8 mouse cellular contexts compared by ENCODE assay signal in the genomic region with DNA sequence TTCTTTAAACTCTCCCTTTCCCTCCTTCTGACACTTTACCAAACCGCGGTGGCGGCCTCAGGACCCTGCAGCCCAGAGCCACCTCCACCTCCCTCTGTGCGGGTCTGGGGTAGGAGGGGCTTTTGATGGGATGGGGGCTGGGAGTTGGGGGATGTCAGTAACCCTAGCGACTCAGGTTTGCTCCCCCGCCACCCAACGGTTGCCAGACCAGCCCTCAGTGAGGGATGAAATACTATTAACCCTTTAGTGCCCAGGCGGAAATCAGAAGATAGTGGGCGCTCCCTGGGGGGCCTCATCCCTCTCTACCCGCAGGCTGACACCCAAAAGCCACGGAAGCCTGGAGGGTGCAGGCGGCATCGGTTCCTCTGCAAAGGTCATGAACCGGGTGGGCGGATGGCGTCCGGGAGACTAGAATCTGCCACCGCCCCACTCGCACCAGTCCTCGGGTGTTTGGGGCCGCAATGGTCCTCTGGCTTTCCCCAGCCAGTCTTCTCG. TPM values are rescaled to one million over a fixed set of nuclear protein-coding genes. Genes with fewer than 3 reads are reported as not detected.
DNase-seq lines count a peak whose midpoint lies in the region; ATAC-seq and TF ChIP-seq lines count a peak whose summit lies in the region.

No protein-coding gene starts in this region.

- WGBS in intestine, postnatal 0 days = under 1% methylated on average over 22 of the region's 22 CpGs
- under 1% methylated on average over 22 of the region's 22 CpGs for WGBS in stomach, embryonic 15.5 days

- H3K4me3 ChIP-seq in embryonic fibroblast, embryonic 13.5 days (ENCODE audit: insufficient read depth, low read length) = peak overlapping the region; percentile 86
- peak overlapping the region; percentile 48 for H3K4me3 ChIP-seq in intestine, postnatal 0 days (ENCODE audit: low read depth, low read length)
- H3K4me3 ChIP-seq in stomach, embryonic 15.5 days (replicated peaks) = peak overlapping the region; percentile 64

- H3K4me2 ChIP-seq in intestine, postnatal 0 days (replicated peaks; ENCODE audit: low read depth) = peak overlapping the region; percentile 77
- peak overlapping the region; percentile 88 for H3K4me2 ChIP-seq in stomach, embryonic 15.5 days

- peak; percentile 25 to 33 for DNase-seq in cerebellum, adult 18-20 months
- DNase-seq in cerebellum, adult 8-10 months = no peak
- peak; percentile 27 for DNase-seq in ovary, postnatal 10 days (ENCODE audit: low spot score)
- DNase-seq in ovary, postnatal 36 days (ENCODE audit: low spot score) = no peak

- H3K9me3 ChIP-seq in intestine, postnatal 0 days (ENCODE audit: control insufficient read depth) = no peaks in the 10 kb centered on the region
- H3K9me3 ChIP-seq in stomach, embryonic 15.5 days = no peaks in the 10 kb centered on the region

- no peak for TF ChIP-seq CTCF in embryonic fibroblast, embryonic 13.5 days (IDR thresholded peaks at IDR 0.05; ENCODE audit: borderline replicate concordance, insufficient read depth, low read length)
- no peak for TF ChIP-seq CTCF in intestine, postnatal 0 days (IDR thresholded peaks at IDR 0.05; ENCODE audit: low read depth)

- ATAC-seq in intestine, postnatal 0 days = 0 out of 2 replicates have a peak, but pooled peaks have one; percentile 19
- ATAC-seq in megakaryocyte progenitor cell, adult 5-6 weeks (replicated peaks; ENCODE audit: poor library complexity) = peak; percentile 41
- peak; percentile 65 for ATAC-seq in stomach, embryonic 15.5 days (ENCODE audit: insufficient read depth, low FRiP score, low read depth)

- H3K36me3 ChIP-seq in intestine, postnatal 0 days (ENCODE audit: control insufficient read depth, insufficient read depth) = no peaks in the 10 kb centered on the region
- no peaks in the 10 kb centered on the region for H3K36me3 ChIP-seq in stomach, embryonic 15.5 days

- 0 out of 2 replicates have a peak overlapping the region, but pooled peaks have one; percentile 13 for H3K27ac ChIP-seq in embryonic fibroblast, embryonic 13.5 days (ENCODE audit: insufficient read depth, low read length)
- H3K27ac ChIP-seq in intestine, postnatal 0 days (ENCODE audit: low read depth, low read length) = no peak overlapping the region
- H3K27ac ChIP-seq in stomach, embryonic 15.5 days = peak overlapping the region; percentile 79

- peak overlapping the region; percentile 37 for H3K9ac ChIP-seq in intestine, postnatal 0 days (ENCODE audit: low read depth, low read length)
- peak overlapping the region; percentile 9; the same call in 1 of the 2 replicates for H3K9ac ChIP-seq in stomach, embryonic 15.5 days

- no peaks in the 10 kb centered on the region for H3K4me1 ChIP-seq in embryonic fibroblast, embryonic 13.5 days (ENCODE audit: control insufficient read depth, insufficient read depth, low read length)
- no peaks in the 10 kb centered on the region for H3K4me1 ChIP-seq in intestine, postnatal 0 days (replicated peaks; ENCODE audit: control insufficient read depth, insufficient read depth, low read length)
- peaks cover 7% of the 10 kb centered on the region; the same call in 1 of the 2 replicates for H3K4me1 ChIP-seq in stomach, embryonic 15.5 days

- no peak for TF ChIP-seq POLR2A in embryonic fibroblast, embryonic 13.5 days (IDR thresholded peaks at IDR 0.05; ENCODE audit: low read depth, low read length)

- H3K27me3 ChIP-seq in intestine, postnatal 0 days (replicated peaks; ENCODE audit: control insufficient read depth, insufficient read depth, low read length) = peaks cover 15% of the 10 kb centered on the region
- no peaks in the 10 kb centered on the region for H3K27me3 ChIP-seq in stomach, embryonic 15.5 days (replicated peaks)

RNA-seq across cellular contexts. Expression of gene Plxdc2, which starts 0.4 kb away (rescaled TPM):
- polyA plus RNA-seq in embryonic fibroblast, embryonic 13.5 days (2011; ENCODE audit: insufficient read length, low read depth, missing spikeins) = 104 and 121 TPM in 2 replicates
- polyA plus RNA-seq in intestine, postnatal 0 days (2015; fragmentation: Nextera tagmentation; extraction: Ambion mirVana) = 4.2 and 4.6 TPM in 2 replicates
- total RNA-seq in megakaryocyte progenitor cell, adult 5-6 weeks (2015) = 0.29 and 0.52 TPM in 2 replicates
- total RNA-seq in megakaryocyte progenitor cell, adult 5-6 weeks (2017) = 0.14 and 0.29 TPM in 2 replicates
- polyA plus RNA-seq in stomach, embryonic 15.5 days (2015; fragmentation: Nextera tagmentation; extraction: Ambion mirVana) = 27.1 and 29.4 TPM in 2 replicates

Comparison
In these comparisons a context has a peak if more than half of its experiments do, and no peak if none do; other contexts are left out.
1. DNase-seq: peak in cerebellum, adult 18-20 months (2 of 2) and ovary, postnatal 10 days (single experiment); none in cerebellum, adult 8-10 months (single experiment) and ovary, postnatal 36 days (single experiment).
2. Peak in every context shown above with its lines, with median percentiles within 50 percentile points of each other: H3K4me3 ChIP-seq and ATAC-seq.